Mouse (Mus musculus) embryonic fibroblast, embryonic 13.5 days (primary cell): ENCODE data around the gene Gm43552.

Experiments used
- CTCF ChIP-seq: IDR thresholded peaks from 2 replicates; pipeline ENCODE4 v1.5.1; 2011; ENCODE audit warnings: mild to moderate bottlenecking, control low read depth, low read length, moderate library complexity, borderline replicate concordance; ENCODE audit not compliant: insufficient read depth
- POLR2A ChIP-seq: IDR thresholded peaks from 2 replicates; pipeline ENCODE4 v1.6.1; 2011; ENCODE audit warnings: low read depth, mild to moderate bottlenecking, control low read depth, low read length, moderate library complexity

DNA sequence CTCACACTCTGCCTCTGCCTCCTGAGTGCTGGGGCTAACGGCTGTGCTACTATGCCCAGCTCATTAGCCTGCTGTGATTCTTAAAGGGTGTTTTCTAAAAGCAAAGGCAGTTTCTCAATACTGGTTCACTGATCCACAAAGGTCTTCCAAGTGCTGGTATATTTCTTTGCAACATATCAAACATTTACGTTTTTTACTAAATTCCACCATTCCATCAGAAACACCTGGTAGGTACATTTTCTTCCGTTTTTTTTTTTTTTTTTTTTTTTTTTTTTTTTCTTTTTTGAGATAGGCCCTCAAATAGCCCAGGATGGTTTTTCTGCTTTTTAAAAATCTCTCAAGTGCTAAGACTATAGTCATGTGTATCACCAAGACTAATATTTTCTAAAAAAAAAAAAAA lies 38.6 kb upstream of the Gm43552 start:
- TF ChIP-seq POLR2A (no peak), CTCF (no peak)
